Mouse (Mus musculus): ENCODE measurements around the gene Pate2. TPM values are rescaled to one million over a fixed set of nuclear protein-coding genes. Genes with fewer than 3 reads are reported as not detected.

Pate2 gene
- 1.1 and 1.6 TPM in 2 replicates for polyA plus RNA-seq (2015; fragmentation: Nextera tagmentation; extraction: Ambion mirVana)

- no peaks in the 10 kb centered on the region for H3K9me3 ChIP-seq
- peak within 1 kb of the TSS; percentile 93 for H3K27ac ChIP-seq (replicated peaks)
- peaks cover 25% of the 10 kb centered on the region for H3K4me1 ChIP-seq (replicated peaks)
- peak within 1 kb of the TSS; percentile 62 for H3K4me3 ChIP-seq
- peak within 1 kb of the TSS; percentile 89 for H3K9ac ChIP-seq
- peak within 1 kb of the TSS; percentile 67 for H3K4me2 ChIP-seq
- under 1% methylated on average over 86 of the region's 86 CpGs for WGBS
- H3K36me3 ChIP-seq, result peaks cover 30% of the 10 kb centered on the region
- H3K27me3 ChIP-seq, result peaks cover 12% of the 10 kb centered on the region
- ATAC-seq (ENCODE audit: low read depth), result peak; percentile 98
These were observed at the start of gene Pate2, which contains the start of gene Hyls1 for GRCm38 (mm10) chr9:35569571-35570534. Pate2 (plus strand) TSS chr9:35570284. Hyls1 (minus strand) TSS chr9:35570398.

- Histone ChIP-seq H3K27me3 (0 out of 2 replicates have a peak, but pooled peaks cover 3% of the 10 kb centered on the region), H3K9ac (no peak overlapping the region), H3K27ac (replicated peaks) (no peak overlapping the region), H3K4me2 (no peak overlapping the region), H3K4me3 (no peak overlapping the region), H3K36me3 (no peaks in the 10 kb centered on the region), H3K9me3 (no peaks in the 10 kb centered on the region), H3K4me1 (replicated peaks) (peaks cover 19% of the 10 kb centered on the region)
- ATAC-seq (ENCODE audit: low read depth), result no peak
- 81% methylated on average over 6 of the region's 6 CpGs for WGBS
These were observed 49.3 kb upstream of the Pate2 start for GRCm38 (mm10) chr9:35520631-35521348.

GRCm38 (mm10) chr9:35522241-35522640 lies 47.8 kb upstream of the Pate2 start:
- H3K36me3 ChIP-seq, result no peaks in the 10 kb centered on the region
- H3K4me1 ChIP-seq (replicated peaks), result peaks cover 19% of the 10 kb centered on the region
- H3K9me3 ChIP-seq, result no peaks in the 10 kb centered on the region
- no peak for ATAC-seq (ENCODE audit: low read depth)
- 78% methylated on average over 2 of the region's 2 CpGs for WGBS
- H3K4me3 ChIP-seq, result no peak overlapping the region
- H3K9ac ChIP-seq, result no peak overlapping the region
- H3K27me3 ChIP-seq, result 0 out of 2 replicates have a peak, but pooled peaks cover 3% of the 10 kb centered on the region
- no peak overlapping the region for H3K4me2 ChIP-seq
- no peak overlapping the region for H3K27ac ChIP-seq (replicated peaks)

- Histone ChIP-seq H3K4me2 (no peak overlapping the region), H3K9ac (no peak overlapping the region), H3K27ac (replicated peaks) (no peak overlapping the region), H3K4me1 (replicated peaks) (peaks cover 19% of the 10 kb centered on the region), H3K36me3 (no peaks in the 10 kb centered on the region), H3K27me3 (0 out of 2 replicates have a peak, but pooled peaks cover 3% of the 10 kb centered on the region), H3K4me3 (no peak overlapping the region), H3K9me3 (no peaks in the 10 kb centered on the region)
- WGBS, result 74% methylated on average over 1 of the region's 1 CpGs
- no peak for ATAC-seq (ENCODE audit: low read depth)
These were observed 47.1 kb upstream of the Pate2 start for GRCm38 (mm10) chr9:35522821-35523515.

GRCm38 (mm10) chr9:35523541-35523940 lies 46.5 kb upstream of the Pate2 start:
- Histone ChIP-seq H3K4me2 (0 out of 2 replicates have a peak overlapping the region, but pooled peaks have one; percentile 6), H3K27ac (replicated peaks) (no peak overlapping the region; the same call in 1 of the 2 replicates), H3K4me3 (no peak overlapping the region), H3K27me3 (0 out of 2 replicates have a peak, but pooled peaks cover 3% of the 10 kb centered on the region), H3K9ac (no peak overlapping the region), H3K36me3 (no peaks in the 10 kb centered on the region), H3K4me1 (replicated peaks) (peaks cover 19% of the 10 kb centered on the region), H3K9me3 (no peaks in the 10 kb centered on the region)
- ATAC-seq (ENCODE audit: low read depth), result peak; percentile 79
- 22% methylated on average over 5 of the region's 5 CpGs for WGBS

- Histone ChIP-seq H3K27ac (replicated peaks) (no peak overlapping the region; the same call in 1 of the 2 replicates), H3K27me3 (0 out of 2 replicates have a peak, but pooled peaks cover 3% of the 10 kb centered on the region), H3K36me3 (no peaks in the 10 kb centered on the region), H3K9ac (no peak overlapping the region), H3K4me1 (replicated peaks) (peaks cover 19% of the 10 kb centered on the region), H3K4me2 (0 out of 2 replicates have a peak overlapping the region, but pooled peaks have one; percentile 6), H3K9me3 (no peaks in the 10 kb centered on the region), H3K4me3 (no peak overlapping the region)
- 24% methylated on average over 7 of the region's 7 CpGs for WGBS
- ATAC-seq (ENCODE audit: low read depth), result peak; percentile 79; the same call in 1 of the 2 replicates
These were observed 46.1 kb upstream of the Pate2 start for GRCm38 (mm10) chr9:35523941-35524411.

- 55% methylated on average over 3 of the region's 3 CpGs for WGBS
- H3K27me3 ChIP-seq, result no peaks in the 10 kb centered on the region
- H3K36me3 ChIP-seq, result no peaks in the 10 kb centered on the region
- H3K27ac ChIP-seq (replicated peaks), result no peak overlapping the region
- no peak overlapping the region for H3K4me2 ChIP-seq
- no peak overlapping the region for H3K9ac ChIP-seq
- no peak overlapping the region for H3K4me3 ChIP-seq
- H3K4me1 ChIP-seq (replicated peaks), result peaks cover 13% of the 10 kb centered on the region
- ATAC-seq (ENCODE audit: low read depth), result peak; percentile 36; the same call in 1 of the 2 replicates
- H3K9me3 ChIP-seq, result no peaks in the 10 kb centered on the region
These were observed 40.9 kb upstream of the Pate2 start for GRCm38 (mm10) chr9:35529141-35529540.

GRCm38 (mm10) chr9:35529796-35530195 lies 40.3 kb upstream of the Pate2 start:
- Histone ChIP-seq H3K4me1 (replicated peaks) (peaks cover 8% of the 10 kb centered on the region), H3K36me3 (no peaks in the 10 kb centered on the region), H3K4me2 (no peak overlapping the region), H3K9me3 (no peaks in the 10 kb centered on the region), H3K4me3 (no peak overlapping the region), H3K27me3 (no peaks in the 10 kb centered on the region), H3K27ac (replicated peaks) (peak overlapping the region; percentile 73), H3K9ac (no peak overlapping the region)
- no peak for ATAC-seq (ENCODE audit: low read depth)
- 20% methylated on average over 1 of the region's 1 CpGs for WGBS

- WGBS, result 69% methylated on average over 9 of the region's 9 CpGs
- no peaks in the 10 kb centered on the region for H3K9me3 ChIP-seq
- H3K9ac ChIP-seq, result no peak overlapping the region
- H3K27me3 ChIP-seq, result no peaks in the 10 kb centered on the region
- no peaks in the 10 kb centered on the region for H3K36me3 ChIP-seq
- ATAC-seq (ENCODE audit: low read depth), result no peak
- peaks cover 8% of the 10 kb centered on the region for H3K4me1 ChIP-seq (replicated peaks)
- no peak overlapping the region for H3K27ac ChIP-seq (replicated peaks)
- H3K4me3 ChIP-seq, result no peak overlapping the region
- no peak overlapping the region for H3K4me2 ChIP-seq
These were observed 36.8 kb upstream of the Pate2 start for GRCm38 (mm10) chr9:35533266-35533665.

- Histone ChIP-seq H3K36me3 (peaks cover under 1% of the 10 kb centered on the region; the same call in 1 of the 2 replicates), H3K9ac (no peak overlapping the region), H3K27me3 (no peaks in the 10 kb centered on the region), H3K4me1 (replicated peaks) (peaks cover 2% of the 10 kb centered on the region), H3K27ac (replicated peaks) (no peak overlapping the region), H3K4me2 (no peak overlapping the region), H3K4me3 (no peak overlapping the region), H3K9me3 (no peaks in the 10 kb centered on the region)
- peak; percentile 92 for ATAC-seq (ENCODE audit: low read depth)
- WGBS, result 10% methylated on average over 2 of the region's 2 CpGs
These were observed 35.0 kb upstream of the Pate2 start for GRCm38 (mm10) chr9:35535110-35535509.

GRCm38 (mm10) chr9:35535876-35536275 lies 34.2 kb upstream of the Pate2 start:
- 82% methylated on average over 4 of the region's 4 CpGs for WGBS

More at GRCm38 (mm10) chr9:35535876-35536275, 34.2 kb upstream of the Pate2 start:
- no peaks in the 10 kb centered on the region for H3K9me3 ChIP-seq
- peaks cover 8% of the 10 kb centered on the region; the same call in 1 of the 2 replicates for H3K36me3 ChIP-seq
- no peaks in the 10 kb centered on the region for H3K4me1 ChIP-seq (replicated peaks)
- ATAC-seq (ENCODE audit: low read depth), result no peak
- no peak overlapping the region for H3K9ac ChIP-seq
- no peak overlapping the region for H3K4me3 ChIP-seq
- H3K27me3 ChIP-seq, result no peaks in the 10 kb centered on the region
- H3K4me2 ChIP-seq, result no peak overlapping the region
- H3K27ac ChIP-seq (replicated peaks), result no peak overlapping the region
